Mouse (Mus musculus) heart, embryonic 11.5 days (tissue): ENCODE measurements around the gene Arhgap24. TPM values are rescaled to one million over a fixed set of nuclear protein-coding genes. Genes with fewer than 3 reads are reported as not detected.

Experiments
- ATAC-seq: fragments of 200-750 bp; cut with Nextera tagmentation; replicated peaks from 2 replicates; pipeline ENCODE4 v1.8.0; 2017; ENCODE audit warnings: moderate library complexity; ENCODE audit not compliant: insufficient number of reproducible peaks, low FRiP score, low TSS enrichment
- H3K27ac ChIP-seq: fragments of 300-500 bp; sonication (generic); 2 replicates; pipeline ENCODE4 v1.5.1; 2014; ENCODE audit warnings: mild to moderate bottlenecking, low read depth, low read length
- H3K27me3 ChIP-seq: fragments of 300-500 bp; sonication (generic); 2 replicates; pipeline ENCODE4 v1.6.1; 2014; ENCODE audit warnings: mild to moderate bottlenecking, low read length, mixed read lengths; ENCODE audit not compliant: control insufficient read depth, insufficient read depth
- H3K36me3 ChIP-seq: fragments of 300-500 bp; sonication (generic); 2 replicates; pipeline ENCODE4 v1.6.1; 2014; ENCODE audit warnings: mild to moderate bottlenecking, low read length, moderate library complexity, mixed read lengths; ENCODE audit not compliant: control insufficient read depth, insufficient read depth
- H3K4me1 ChIP-seq: fragments of 300-500 bp; sonication (generic); 2 replicates; pipeline ENCODE4 v1.6.1; 2014; ENCODE audit warnings: low read length; ENCODE audit not compliant: control insufficient read depth, insufficient read depth
- H3K4me2 ChIP-seq: fragments of 300-500 bp; sonication (generic); 2 replicates; pipeline ENCODE4 v1.6.1; 2014; ENCODE audit warnings: mild to moderate bottlenecking, moderate library complexity
- H3K4me3 ChIP-seq: fragments of 300-500 bp; sonication (generic); 2 replicates; pipeline ENCODE4 v1.5.1; 2014; ENCODE audit warnings: low read depth, low read length
- H3K9ac ChIP-seq: fragments of 300-500 bp; sonication (generic); 2 replicates; pipeline ENCODE4 v1.6.1; 2014; ENCODE audit warnings: mild to moderate bottlenecking, low read depth, low read length, moderate library complexity
- H3K9me3 ChIP-seq: fragments of 300-500 bp; sonication (generic); replicated peaks from 2 replicates; pipeline ENCODE4 v1.6.1; 2016; ENCODE audit warnings: low read length; ENCODE audit not compliant: control insufficient read depth
- WGBS: fragments of 180-500 bp; shearing (Covaris S2); extraction: QIAGEN DNeasy Blood & Tissue Kit; methylation state at CpG from one replicate; pipeline ENCODE4 v1.1.7; 2014; ENCODE audit not compliant: insufficient replicate concordance; 5-methylcytosine and 5-hydroxymethylcytosine counted together
- polyA plus RNA-seq: library from polyadenylated mRNA; unstranded; fragments of >200 nt; fragmentation: Nextera tagmentation; extraction: Ambion mirVana; gene quantifications from 2 replicates; pipeline ENCODE4 v1.2.1, GENCODE M21; 2014

Gene Arhgap24
- polyA plus RNA-seq, 1 experiment from 2014 or later = 6.2 TPM

- WGBS = 54% methylated on average over 2 of the region's 2 CpGs
- Histone ChIP-seq H3K36me3 (no peaks in the 10 kb centered on the region), H3K4me3 (no peak overlapping the region), H3K9me3 (no peaks in the 10 kb centered on the region), H3K4me1 (no peaks in the 10 kb centered on the region), H3K4me2 (no peak overlapping the region), H3K27ac (no peak overlapping the region), H3K9ac (no peak overlapping the region), H3K27me3 (no peaks in the 10 kb centered on the region)
- ATAC-seq = no peak
Measured at GRCm38 (mm10) chr5:102455247-102455646, 25.9 kb upstream of the Arhgap24 start.

GRCm38 (mm10) chr5:102460452-102461197, 20.6 kb upstream of the Arhgap24 start:
- H3K27ac ChIP-seq = no peak overlapping the region
- H3K4me3 ChIP-seq = no peak overlapping the region
- 0 out of 2 replicates have a peak, but pooled peaks cover 3% of the 10 kb centered on the region for H3K4me1 ChIP-seq
- H3K4me2 ChIP-seq = no peak overlapping the region
- no peak for ATAC-seq
- H3K9me3 ChIP-seq = no peaks in the 10 kb centered on the region
- WGBS = 65% methylated on average over 12 of the region's 12 CpGs
- no peaks in the 10 kb centered on the region for H3K36me3 ChIP-seq
- H3K9ac ChIP-seq = no peak overlapping the region
- H3K27me3 ChIP-seq = no peaks in the 10 kb centered on the region

GRCm38 (mm10) chr5:102462948-102463347, 18.2 kb upstream of the Arhgap24 start:
- Histone ChIP-seq H3K4me2 (no peak overlapping the region), H3K4me3 (no peak overlapping the region), H3K9me3 (no peaks in the 10 kb centered on the region), H3K4me1 (0 out of 2 replicates have a peak, but pooled peaks cover 3% of the 10 kb centered on the region), H3K27ac (no peak overlapping the region), H3K36me3 (no peaks in the 10 kb centered on the region), H3K9ac (no peak overlapping the region), H3K27me3 (no peaks in the 10 kb centered on the region)
- WGBS = 68% methylated on average over 3 of the region's 3 CpGs
- no peak for ATAC-seq

- no peak for ATAC-seq
- Histone ChIP-seq H3K4me3 (no peak overlapping the region), H3K27me3 (no peaks in the 10 kb centered on the region), H3K4me1 (0 out of 2 replicates have a peak, but pooled peaks cover 3% of the 10 kb centered on the region), H3K36me3 (no peaks in the 10 kb centered on the region), H3K9ac (no peak overlapping the region), H3K9me3 (no peaks in the 10 kb centered on the region), H3K27ac (no peak overlapping the region), H3K4me2 (no peak overlapping the region)
- whole genome bisulfite sequencing = 75% methylated on average over 2 of the region's 2 CpGs
Measured at GRCm38 (mm10) chr5:102465372-102465771, 15.8 kb upstream of the Arhgap24 start.

- 84% methylated on average over 3 of the region's 3 CpGs for WGBS
- Histone ChIP-seq H3K27ac (no peak overlapping the region), H3K4me2 (no peak overlapping the region), H3K36me3 (no peaks in the 10 kb centered on the region), H3K9ac (no peak overlapping the region), H3K27me3 (no peaks in the 10 kb centered on the region), H3K4me3 (no peak overlapping the region), H3K4me1 (no peaks in the 10 kb centered on the region), H3K9me3 (no peaks in the 10 kb centered on the region)
- no peak for ATAC-seq
Measured at GRCm38 (mm10) chr5:102468292-102468691, 12.9 kb upstream of the Arhgap24 start.

- Histone ChIP-seq H3K27ac (no peak overlapping the region), H3K36me3 (no peaks in the 10 kb centered on the region), H3K27me3 (no peaks in the 10 kb centered on the region), H3K9ac (no peak overlapping the region), H3K4me1 (no peaks in the 10 kb centered on the region), H3K4me3 (no peak overlapping the region), H3K9me3 (no peaks in the 10 kb centered on the region), H3K4me2 (no peak overlapping the region)
- no peak for ATAC-seq
- 80% methylated on average over 2 of the region's 2 CpGs for WGBS
Measured at GRCm38 (mm10) chr5:102470284-102470683, 10.9 kb upstream of the Arhgap24 start.

- Histone ChIP-seq H3K27me3 (no peaks in the 10 kb centered on the region), H3K4me1 (no peaks in the 10 kb centered on the region), H3K36me3 (no peaks in the 10 kb centered on the region), H3K27ac (no peak overlapping the region), H3K4me2 (no peak overlapping the region), H3K9me3 (no peaks in the 10 kb centered on the region), H3K4me3 (no peak overlapping the region), H3K9ac (no peak overlapping the region)
- no peak for ATAC-seq
- 2% methylated on average over 2 of the region's 2 CpGs for WGBS
Measured at GRCm38 (mm10) chr5:102478076-102478475, 3.1 kb upstream of the Arhgap24 start.

GRCm38 (mm10) chr5:102483285-102483975, 2.2 kb downstream of the Arhgap24 start:
- no peaks in the 10 kb centered on the region for H3K27me3 ChIP-seq
- no peaks in the 10 kb centered on the region for H3K4me1 ChIP-seq
- H3K36me3 ChIP-seq = no peaks in the 10 kb centered on the region
- WGBS = 42% methylated on average over 10 of the region's 10 CpGs
- H3K4me3 ChIP-seq = no peak overlapping the region
- no peak overlapping the region for H3K9ac ChIP-seq
- no peaks in the 10 kb centered on the region for H3K9me3 ChIP-seq
- ATAC-seq = no peak
- H3K27ac ChIP-seq = no peak overlapping the region
- H3K4me2 ChIP-seq = no peak overlapping the region
